Mouse (Mus musculus): Measurements from ENCODE around the gene Tpbgl.

The Tpbgl gene

DNA sequence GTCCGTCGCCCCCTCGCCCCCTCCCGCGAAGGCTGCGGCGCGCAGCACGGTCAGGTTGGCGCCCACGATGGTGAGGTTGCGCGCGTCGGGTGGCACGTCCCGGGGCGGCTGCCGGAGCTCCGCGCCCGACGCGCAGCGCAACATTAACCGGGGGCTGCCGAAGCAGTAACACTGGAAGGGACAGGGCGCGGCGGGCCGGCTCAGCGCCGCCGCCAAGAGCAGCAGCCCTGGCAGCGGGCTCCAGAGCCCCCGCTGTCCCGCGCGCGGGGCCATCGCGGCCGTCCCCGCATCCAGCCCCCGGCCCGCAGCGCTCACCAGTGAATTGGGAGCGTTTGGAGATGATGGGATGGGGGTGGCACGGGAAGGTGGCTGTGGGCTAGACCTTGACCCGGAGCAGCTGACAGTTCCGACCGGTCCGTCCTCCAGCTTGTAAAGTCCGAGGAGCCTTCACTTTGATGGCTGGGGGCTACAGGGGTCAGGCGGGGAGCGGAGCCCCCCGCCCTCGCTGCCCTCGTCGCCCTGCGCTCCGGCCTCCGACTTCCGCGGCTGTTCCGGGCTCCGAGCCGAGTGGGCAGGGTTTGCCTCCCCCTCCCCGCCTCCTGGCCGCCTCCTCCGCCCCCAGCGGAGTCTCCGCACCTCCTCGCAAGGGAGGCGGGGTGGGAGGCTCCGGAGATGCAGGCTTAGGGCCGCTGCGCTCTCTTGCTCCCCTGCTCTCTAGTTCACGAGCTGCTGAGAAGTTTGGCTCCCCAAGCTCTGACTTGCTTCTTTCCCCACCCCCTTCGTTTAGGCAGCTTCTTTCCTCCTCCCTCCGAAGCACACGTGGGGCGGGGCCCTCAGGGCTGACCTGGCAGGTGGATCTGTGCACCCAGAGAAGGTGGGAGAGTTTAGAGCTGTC lies at the start of gene Tpbgl:
Gene Tpbgl, minus strand, starts transcription at position 728 of the 895 bp plus-strand sequence.
- DNase-seq, result peak; percentile 69 to 73

DNA sequence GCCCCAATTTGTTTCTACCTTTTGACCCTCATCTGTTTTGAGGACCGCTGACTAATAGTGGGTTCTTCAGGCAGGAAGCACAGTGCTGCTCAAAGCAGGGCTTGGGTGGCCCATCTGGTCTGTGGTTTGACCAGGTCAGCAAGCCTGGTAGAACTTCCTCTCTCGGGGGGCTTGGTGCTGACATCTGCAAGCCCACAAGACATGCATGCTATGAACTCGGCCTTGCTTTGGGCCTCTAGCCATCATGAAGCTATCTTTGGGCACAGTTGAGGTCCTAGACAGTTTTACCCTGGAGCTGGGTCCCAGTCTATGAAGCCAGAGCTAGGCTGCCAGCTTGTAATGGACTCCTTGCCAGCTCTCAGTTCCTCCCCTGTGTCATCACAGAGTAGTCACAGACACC lies 48.0 kb upstream of the Tpbgl start:
- no peak for DNase-seq

DNA sequence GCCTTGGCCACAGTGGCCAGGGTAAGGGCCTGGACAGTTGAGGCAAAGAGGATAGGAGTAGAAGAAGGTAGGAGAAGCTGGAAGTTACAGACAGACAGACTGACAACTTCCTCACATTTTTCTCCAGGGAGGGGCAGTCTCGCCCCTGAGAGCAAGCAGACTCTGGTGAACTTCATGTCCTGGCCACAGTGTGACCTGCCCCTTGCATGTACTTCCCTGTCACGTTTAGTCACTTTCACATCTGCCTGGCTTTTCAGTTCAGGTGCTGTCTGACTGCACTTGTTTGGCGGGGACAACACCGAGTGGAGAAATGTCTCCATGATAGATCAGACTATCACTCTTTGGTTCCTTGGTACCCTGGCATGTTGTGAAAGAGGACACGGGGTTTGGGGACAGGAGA lies 47.3 kb upstream of the Tpbgl start:
- no peak for DNase-seq

DNA sequence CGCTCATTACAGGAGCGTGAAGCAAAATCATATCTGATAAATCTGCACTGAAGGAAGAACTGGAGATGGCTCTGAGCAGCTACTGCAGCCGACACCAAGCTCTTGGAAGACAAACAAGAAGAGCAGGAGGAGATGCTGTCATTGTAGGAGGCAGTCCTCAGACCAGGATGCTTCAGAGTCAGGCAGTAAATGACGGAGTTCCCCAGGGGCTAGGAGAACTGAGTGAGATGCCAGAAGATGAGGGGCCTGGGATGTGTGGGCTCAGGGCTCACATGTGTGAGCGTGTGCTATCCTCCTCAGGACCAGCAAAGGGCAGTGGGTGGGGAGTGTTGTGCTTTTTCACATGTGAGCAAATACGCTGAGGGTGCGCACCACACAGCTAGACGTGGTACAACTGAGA lies 46.3 kb upstream of the Tpbgl start:
- DNase-seq, result no peak

DNA sequence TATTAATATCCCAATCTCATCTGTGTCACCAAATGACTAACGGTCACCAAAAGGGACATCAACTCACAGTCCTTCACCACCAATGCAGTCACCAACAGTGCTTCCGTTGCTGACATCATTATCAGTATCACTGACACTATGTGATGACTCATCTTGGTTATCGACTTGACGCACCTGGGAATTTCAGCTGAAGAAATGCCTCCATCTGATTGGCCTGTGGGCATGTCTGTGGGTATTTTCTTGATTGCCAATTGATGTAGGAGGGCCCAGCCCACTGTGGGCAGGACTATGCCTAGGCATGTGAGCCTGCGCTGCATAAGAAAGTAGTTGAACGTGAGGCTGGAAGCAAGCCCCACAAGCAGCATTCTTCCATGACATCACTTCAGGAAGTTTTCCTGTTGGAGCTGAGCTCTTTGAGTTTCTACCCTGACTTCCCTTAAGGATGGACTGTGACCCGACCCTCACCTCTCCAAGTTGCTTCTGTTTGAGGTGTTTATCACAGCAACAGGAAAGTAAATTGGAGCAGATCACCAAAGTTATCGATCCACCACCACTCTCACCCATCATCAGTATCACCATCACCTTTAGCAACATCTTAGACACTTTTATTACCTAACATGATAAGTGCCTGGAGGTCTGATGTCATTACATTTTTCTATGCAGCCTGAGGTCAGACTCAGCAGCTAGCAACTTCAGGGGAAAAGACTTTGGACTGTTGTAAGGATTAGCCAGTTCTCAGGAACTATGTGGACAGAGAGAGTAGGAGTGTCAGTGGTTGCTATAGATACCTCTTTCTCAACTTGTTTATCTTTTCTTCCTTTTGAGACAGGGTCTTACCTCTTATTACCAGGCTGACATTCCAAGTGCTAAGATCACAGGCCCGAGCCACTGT lies 44.9 kb upstream of the Tpbgl start:
- no peak for DNase-seq

DNA sequence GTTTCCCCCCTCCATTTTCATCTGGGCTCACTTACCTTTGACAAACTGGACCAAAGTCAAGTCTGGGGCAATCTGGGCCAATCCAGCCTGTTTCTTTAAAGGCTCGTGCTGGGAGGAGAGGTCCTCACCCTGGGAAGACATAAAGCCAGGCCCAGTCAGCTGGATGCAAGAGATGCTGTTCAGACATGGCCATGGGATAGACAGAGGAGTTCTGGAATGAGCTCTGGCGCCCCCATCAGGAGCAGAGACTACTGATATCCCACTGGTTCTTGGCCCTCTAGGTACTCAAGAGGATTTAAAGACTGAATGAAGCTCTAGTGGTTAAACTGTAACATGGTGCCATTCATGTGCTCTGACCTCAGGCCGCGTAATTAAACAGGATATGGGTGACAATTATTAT lies 44.0 kb upstream of the Tpbgl start:
- no peak for DNase-seq

DNA sequence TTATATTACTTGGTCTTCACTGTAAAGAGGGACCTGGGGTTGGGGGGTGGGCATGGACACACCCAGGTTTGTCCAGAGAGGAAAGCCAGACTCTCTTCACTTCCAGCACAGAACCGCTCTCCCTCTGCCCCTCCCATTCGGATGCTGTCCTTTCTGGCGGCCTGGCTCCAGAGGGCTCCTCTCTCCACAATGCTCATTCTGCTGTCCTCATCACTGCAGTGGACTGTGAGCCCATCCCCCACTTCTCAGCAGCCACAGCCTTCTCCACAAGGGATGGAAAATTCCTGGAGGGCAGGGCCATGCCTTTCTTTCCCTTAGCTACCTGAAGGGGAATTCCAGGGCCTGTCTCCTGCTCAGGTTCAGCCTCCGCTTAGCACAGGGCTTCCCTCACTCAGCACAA lies 41.9 kb upstream of the Tpbgl start:
- peak; percentile 49 to 59 for DNase-seq

DNA sequence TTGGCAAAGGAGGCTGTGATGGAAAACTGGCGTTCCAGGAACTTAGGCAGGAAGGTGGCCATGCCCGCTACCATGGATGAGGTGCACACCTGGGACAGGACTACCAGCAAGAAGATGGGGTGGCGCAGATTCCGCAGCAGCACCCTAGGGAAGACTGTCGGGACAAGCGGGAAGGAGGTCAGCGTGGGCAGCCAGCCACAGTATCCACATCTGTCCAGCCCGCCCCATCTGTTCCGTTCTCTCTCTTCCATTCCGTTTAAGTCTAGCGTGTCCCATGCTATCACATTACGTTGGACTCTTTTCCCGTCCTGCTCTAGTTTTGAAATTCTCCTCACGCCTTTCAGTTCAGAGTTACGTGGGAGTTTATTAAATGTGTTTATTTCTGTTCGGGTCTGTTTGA lies 40.2 kb upstream of the Tpbgl start:
- no peak for DNase-seq

DNA sequence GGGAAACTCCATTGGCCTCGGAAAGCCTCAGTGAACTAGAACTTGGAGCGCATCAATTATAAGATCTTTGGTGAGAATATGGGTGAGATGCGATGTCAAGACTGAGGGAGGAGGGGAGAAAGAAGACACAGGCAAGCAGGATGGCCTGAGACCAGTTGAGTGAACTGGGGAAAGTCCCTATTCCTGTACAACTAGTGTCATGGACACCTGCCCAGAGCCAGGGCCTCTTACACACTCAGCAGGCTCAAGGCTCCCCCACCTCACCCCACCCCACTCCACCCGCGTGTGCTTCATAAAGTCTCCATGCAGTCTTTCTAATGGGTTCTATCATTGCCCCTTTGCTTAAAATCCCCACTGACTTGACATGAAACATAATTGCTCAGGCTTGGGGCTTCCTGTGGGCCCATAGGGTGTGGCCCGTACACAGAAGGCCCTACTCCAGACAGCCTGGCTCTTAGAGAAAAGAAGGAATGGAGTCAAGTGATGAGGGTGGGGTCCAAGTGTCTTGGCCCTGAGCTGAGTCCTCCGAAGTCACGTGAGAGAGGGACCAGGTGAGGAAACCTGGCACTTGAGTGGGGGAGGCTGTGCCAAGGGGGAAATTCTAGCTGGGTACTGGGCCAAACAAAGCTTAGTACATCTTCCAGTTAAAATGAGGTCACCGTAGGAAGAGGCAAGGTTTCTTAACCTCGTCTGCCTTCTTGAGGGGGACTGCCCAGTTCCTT lies 39.0 kb upstream of the Tpbgl start:
- DNase-seq, result no peak

DNA sequence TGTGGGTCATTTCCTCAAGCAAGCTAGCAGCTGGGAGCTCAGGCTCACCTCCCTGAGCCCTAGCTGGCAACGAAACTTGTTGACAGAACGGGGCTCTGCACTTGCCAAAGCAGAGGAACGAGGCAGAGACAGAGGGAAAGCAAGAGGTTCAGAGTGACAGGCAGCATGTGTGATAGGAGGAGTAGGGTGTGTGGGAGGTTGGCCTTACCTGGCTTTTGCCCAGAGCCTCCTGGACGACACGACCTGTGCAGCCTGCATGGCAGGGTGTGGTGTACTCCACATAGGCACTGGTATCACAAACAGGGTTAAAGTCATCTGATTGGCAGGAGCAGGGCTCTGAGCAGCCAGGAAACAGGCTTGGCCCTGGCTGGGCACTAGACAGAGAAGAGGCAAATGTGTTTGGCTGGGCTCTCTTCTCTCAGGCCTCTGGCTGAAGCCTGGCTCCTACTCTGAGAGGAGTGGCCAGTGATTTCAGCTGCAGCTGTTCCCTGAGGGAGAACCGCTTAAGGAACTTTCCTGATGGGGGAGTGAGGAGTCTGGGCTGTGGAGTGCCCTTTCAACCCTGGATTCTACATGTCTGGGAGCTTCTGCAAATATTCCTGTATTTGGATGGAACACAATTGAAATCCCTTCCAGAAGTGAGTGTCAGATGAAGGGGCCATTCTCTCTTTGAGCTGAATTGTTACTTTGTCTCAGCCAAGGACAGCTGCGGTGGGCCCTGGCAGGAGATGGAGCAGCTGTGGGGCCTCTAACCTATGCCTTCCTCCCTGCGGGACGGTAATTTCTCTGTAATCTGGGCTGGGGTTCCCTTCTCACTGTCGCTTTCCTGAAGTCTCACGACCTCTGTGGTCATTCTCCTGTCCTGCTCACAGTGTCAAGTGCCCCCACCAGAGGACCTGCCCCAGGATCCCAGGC lies 37.9 kb upstream of the Tpbgl start:
- DNase-seq, result no peak

DNA sequence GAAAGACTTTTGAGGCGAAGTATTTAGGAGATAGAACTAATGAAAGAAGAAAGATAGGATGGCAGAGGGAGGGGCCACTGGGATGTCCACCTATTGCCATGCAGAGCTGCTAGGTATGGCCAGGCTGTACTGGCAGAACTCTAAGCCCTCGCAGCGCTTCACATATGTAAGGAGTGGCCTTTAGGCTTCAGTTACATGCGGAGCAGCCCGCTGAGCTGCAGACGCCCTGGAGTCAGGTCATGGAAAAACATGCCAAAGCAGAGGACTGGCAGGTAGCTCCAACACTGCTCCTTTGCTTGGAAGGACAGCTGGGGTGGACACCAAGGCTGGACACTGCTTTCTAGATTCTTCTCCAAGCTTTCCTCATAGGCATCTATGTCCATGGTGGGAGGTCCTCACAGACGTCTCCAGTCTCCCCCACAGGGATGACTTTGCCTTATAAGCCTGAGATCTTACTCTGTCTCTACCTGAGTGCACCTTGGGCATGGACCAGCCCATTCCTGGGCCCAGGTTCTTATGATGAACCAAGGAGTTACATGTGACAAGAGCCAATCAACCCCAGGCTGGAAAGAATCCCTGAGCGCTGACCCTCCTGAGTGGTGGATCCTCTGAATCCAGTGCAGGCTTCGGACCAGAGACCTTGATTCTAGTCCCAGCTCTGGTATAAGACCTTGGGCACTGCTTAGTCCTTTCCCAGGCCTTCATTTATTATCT lies 36.8 kb upstream of the Tpbgl start:
- no peak for DNase-seq

DNA sequence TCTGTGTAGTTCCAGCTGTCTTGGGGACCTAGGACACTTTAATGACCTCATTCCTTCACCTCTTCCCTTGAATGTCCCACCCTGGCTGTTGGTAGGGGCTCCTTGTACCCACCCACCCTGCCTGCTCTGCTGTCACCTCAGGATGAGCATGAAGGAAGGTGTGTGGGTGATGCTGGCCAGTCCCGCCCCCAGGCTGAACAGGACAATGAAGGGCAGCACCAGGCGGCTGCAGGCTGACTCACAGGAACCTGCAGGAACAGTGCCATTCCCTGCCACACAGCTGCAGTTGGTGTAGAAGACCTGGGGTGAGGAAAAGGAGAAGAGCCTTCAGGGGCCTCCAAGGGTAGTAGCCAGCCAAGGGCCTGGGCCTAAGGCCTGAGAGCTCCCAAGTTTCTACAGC lies 35.4 kb upstream of the Tpbgl start:
- no peak for DNase-seq

DNA sequence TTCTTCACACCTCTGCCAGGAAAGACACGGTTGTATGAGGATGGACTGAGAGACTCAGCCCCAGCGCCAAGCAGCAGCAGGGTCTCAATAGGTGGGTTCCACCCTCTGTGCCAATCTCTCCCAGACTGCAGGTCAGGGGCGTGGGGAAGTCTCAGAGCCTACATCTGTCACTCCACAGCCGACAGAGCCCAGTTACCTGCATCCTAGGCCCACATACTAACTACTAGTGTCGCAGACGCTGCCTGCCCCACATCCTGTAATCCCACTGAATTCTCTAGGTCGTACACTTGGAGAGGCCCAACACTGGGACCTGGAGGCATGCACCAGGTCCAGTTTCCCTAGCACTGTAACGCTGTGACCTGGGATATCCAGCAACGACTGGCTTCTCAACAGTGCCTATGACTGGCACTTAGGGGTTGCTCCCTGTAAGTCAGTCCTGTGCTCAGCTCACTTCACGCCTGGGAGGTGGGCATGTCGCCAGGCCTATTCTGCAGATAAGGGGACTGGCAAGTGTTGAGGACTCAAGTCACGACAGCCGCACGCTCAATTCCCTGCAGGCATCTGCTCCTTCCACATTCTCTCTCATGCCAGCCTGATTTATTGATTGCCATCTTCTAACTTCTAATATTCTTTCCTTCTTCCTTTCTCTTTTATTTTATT lies 34.8 kb upstream of the Tpbgl start:
- DNase-seq, result no peak

DNA sequence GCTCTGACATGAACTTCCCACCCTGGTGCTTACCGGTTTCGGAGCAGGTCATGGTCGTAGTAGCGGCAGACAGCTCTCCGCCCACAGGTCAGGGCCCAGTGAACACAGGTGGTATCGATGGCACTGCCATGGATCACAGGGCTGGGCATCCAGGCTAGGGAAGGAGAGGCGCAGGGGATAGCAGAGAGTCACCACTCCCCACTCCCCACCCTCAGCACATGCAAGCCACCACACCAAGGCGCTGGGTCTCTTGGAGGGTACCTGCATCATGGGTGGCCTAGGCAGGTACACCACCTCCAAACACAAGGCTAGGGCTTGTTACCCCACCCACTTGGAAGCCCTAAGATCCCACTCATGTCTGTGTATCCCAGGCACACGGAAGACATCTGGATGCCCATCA lies 34.2 kb upstream of the Tpbgl start:
- DNase-seq, result no peak

DNA sequence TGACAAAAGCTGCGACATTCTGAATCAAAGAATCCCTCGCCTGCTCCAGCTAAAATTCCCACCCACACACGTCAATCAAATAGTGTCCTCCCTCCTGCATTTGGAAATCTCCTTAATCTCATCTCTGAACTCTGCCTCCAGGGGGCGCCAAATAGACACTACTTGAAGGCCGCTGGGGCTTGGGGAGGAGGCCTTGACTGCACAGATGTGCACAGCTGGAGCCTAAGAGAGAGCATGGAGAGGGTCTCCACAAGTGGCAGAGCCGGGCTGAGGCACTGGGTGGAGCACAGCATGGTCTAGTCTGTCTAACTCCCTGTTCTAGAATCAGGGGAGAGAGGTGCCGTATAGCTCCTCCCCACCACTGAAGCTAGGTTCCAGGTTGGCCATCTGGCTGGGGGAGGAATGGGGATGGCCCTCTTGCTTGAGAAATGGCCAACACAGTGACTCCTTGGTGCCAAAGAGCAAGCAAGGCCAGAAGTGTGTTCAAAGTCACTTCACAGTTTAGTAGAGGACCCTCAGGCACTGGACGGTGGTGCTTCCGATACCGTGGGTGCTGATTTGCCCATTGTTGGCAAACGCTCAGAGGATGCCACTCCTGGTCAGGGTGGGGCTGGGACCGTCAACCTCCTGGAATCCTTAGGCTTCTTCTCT lies 32.6 kb upstream of the Tpbgl start:
- DNase-seq, result peak; percentile 77 to 92

DNA sequence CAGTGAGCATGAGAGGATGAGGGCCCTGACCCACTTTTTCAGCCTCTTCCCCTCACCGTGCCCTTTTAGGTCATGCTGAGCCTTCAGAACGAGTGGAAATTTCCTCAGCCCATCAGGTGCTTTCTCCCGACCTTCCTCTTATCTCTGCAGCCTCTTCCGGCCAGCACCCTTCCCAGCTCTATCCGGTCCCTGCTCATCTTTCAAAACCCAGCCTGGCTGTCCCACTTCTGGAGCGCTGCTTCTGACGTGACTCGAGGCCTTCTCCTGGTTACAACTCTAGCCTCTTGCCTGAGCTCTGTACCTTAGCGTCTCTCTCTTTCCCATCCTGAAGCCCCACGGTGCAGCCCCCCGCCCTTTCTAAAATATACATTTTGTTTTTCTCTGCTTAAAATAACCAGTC lies 27.3 kb upstream of the Tpbgl start:
- DNase-seq, result peak in 1 of 2 experiments; percentile 10

DNA sequence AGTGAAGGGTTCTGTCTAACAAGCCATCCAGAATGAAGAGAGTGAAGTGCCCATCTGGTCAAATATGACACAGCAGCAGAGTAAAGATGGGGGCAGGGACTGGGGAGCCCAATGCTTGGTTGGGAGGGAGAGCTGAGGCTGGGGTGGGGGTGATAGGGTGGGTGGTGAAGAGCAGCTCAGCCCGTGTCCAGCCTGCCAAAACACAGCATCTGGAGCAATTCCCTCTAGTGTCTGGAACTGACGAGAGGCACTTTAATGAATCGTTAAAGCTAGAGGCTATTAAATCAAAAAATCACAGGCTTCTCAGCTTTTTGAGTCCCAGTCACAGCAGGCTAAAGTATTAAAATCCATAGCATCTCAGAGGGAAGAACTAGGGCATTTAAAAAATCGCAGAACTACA lies 22.7 kb upstream of the Tpbgl start:
- no peak for DNase-seq

DNA sequence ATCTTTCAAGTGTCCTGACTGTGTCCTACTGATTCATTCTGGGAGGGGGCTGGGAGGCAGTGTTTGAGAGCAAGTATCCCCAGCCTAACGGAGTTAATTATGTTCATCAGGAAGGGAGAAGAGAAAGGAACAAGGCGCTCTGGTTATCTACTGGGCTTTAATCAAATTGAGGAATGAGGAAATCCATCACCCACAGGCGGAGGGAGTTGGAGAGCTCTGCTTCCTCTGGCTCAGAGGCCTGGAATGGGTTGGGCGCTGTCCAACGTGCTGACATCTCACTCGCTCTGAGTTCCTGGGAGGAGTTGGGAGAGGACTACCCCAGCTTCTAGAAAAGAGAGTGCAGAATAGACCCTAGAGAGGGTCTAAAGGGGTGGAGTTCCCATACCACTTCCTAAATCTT lies 21.7 kb upstream of the Tpbgl start:
- peak; percentile 68 to 74 for DNase-seq

DNA sequence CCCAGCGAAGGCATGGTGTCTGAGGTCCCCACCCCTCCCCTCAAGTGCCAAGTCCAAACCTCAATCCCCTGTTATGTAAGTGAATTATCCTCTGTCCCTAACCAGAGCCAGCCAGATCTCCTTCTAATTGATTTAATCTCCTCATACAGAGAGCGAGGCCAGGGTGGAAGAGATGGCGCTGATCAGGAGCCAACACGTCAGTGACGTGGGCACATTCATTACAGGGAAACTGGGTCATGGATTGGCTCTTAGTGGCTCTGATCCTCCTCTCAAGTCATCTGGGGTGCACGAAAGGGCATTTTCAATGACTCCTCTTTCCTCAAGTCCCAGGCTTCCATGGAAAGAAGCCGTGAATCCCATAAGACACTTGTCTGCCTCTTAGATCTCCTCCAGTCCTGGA lies 17.8 kb upstream of the Tpbgl start:
- no peak for DNase-seq

DNA sequence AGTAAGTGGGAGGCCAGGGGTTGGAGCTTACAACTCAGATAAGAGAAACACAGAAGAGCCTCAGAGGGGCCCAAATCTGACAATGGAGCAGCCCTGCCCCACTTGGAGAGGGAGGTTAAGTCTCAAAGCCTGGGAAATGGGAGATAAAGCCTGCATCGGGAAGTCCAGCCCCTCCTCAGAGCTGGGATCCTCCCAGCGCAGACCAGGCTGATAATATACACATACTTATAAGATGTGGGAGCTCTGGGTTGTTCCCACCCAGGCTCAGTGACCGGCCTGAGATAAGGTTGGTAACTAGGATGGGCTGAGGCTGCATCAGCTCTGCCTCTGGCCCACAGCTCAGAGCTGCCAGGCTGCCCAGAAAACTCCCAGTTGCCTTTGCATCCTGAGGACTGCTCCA lies 15.2 kb upstream of the Tpbgl start:
- DNase-seq, result no peak

Data from kidney, postnatal 25 days (tissue).